Mouse (Mus musculus) right cerebral cortex, postnatal 10 days (tissue): ENCODE results near the gene Zbtb39.

Source experiments
- DNase-seq, 2 experiments: peaks; one replicate each; pipeline ENCODE4 v3.0.0; 2021; ENCODE audit warnings: low spot score in 2 of 2

Zbtb39 gene

GRCm38 (mm10) chr10:127739083-127739660 lies at the start of gene Zbtb39:
Gene Zbtb39, plus strand, starts transcription at chr10:127739538.
- peak; percentile 78 to 82 for DNase-seq

- no peak for DNase-seq
Observed at GRCm38 (mm10) chr10:127691053-127691452, 48.3 kb upstream of the Zbtb39 start.

GRCm38 (mm10) chr10:127694636-127695035 lies 44.7 kb upstream of the Zbtb39 start:
- no peak for DNase-seq

GRCm38 (mm10) chr10:127695775-127696174 lies 43.6 kb upstream of the Zbtb39 start:
- DNase-seq = no peak

- no peak for DNase-seq
Observed at GRCm38 (mm10) chr10:127698966-127699365, 40.4 kb upstream of the Zbtb39 start.

- no peak for DNase-seq
Observed at GRCm38 (mm10) chr10:127703299-127703698, 36.0 kb upstream of the Zbtb39 start.

- DNase-seq = no peak
Observed at GRCm38 (mm10) chr10:127704293-127704692, 35.0 kb upstream of the Zbtb39 start.

GRCm38 (mm10) chr10:127704766-127705220 lies 34.5 kb upstream of the Zbtb39 start, which contains the start of gene Myo1a:
Gene Myo1a, plus strand, starts transcription at chr10:127705170.
- DNase-seq = no peak

GRCm38 (mm10) chr10:127705783-127706182 lies 33.6 kb upstream of the Zbtb39 start:
- no peak for DNase-seq

GRCm38 (mm10) chr10:127707721-127708120 lies 31.6 kb upstream of the Zbtb39 start:
- DNase-seq = no peak

GRCm38 (mm10) chr10:127708850-127709370 lies 30.4 kb upstream of the Zbtb39 start:
- no peak for DNase-seq

GRCm38 (mm10) chr10:127710331-127710730 lies 29.0 kb upstream of the Zbtb39 start:
- no peak for DNase-seq

GRCm38 (mm10) chr10:127712736-127713135 lies 26.6 kb upstream of the Zbtb39 start:
- DNase-seq = no peak

GRCm38 (mm10) chr10:127721671-127722418 lies 17.5 kb upstream of the Zbtb39 start:
- no peak for DNase-seq

GRCm38 (mm10) chr10:127724178-127724577 lies 15.2 kb upstream of the Zbtb39 start, which contains the start of gene Tac2:
Gene Tac2, plus strand, starts transcription at chr10:127724478.
- no peak for DNase-seq

- no peak for DNase-seq
Observed at GRCm38 (mm10) chr10:127725136-127725535, 14.2 kb upstream of the Zbtb39 start.

GRCm38 (mm10) chr10:127728437-127728836 lies 10.9 kb upstream of the Zbtb39 start:
- DNase-seq = peak; percentile 49 to 59

- no peak for DNase-seq
Observed at GRCm38 (mm10) chr10:127730285-127730932, 8.9 kb upstream of the Zbtb39 start.

- no peak for DNase-seq
Observed at GRCm38 (mm10) chr10:127730933-127731310, 8.4 kb upstream of the Zbtb39 start.

GRCm38 (mm10) chr10:127731397-127731796 lies 7.9 kb upstream of the Zbtb39 start:
- no peak for DNase-seq

GRCm38 (mm10) chr10:127734434-127734833 lies 4.9 kb upstream of the Zbtb39 start:
- DNase-seq = no peak

- no peak for DNase-seq
Observed at GRCm38 (mm10) chr10:127736266-127736665, 3.1 kb upstream of the Zbtb39 start.
